Mouse (Mus musculus): ENCODE results near the gene Ms4a15.

GRCm38 (mm10) chr19:10976318-10976717 lies 16.7 kb downstream of the Ms4a15 start:
- no peak for TF ChIP-seq POLR2A (IDR thresholded peaks at IDR 0.05; ENCODE audit: insufficient read depth, low read depth, low read length)
- TF ChIP-seq CTCF (IDR thresholded peaks at IDR 0.05) = peak; percentile 79

Measured in heart, adult 2 months (tissue).